Mouse (Mus musculus): ENCODE measurements around the gene Chic2.

DNA sequence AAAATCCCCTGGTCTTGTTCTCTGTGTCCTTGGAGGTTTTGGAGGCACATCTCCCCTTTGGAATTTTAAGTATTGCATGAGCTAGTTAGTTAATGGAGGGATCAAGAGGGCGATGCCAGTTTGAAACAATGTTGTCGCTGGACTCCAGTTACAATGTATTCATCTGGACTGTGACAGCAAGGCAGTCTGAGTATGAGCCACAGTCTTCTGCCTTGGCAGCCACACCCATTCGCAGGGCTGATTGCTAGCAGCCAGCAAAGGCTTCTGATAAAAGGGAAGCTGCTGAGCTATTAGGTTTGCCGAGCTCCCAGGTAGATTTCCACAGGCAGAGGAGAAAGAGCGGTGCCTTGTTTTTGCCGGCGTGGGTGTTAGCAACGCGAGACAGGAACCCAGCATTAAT lies 84.3 kb downstream of the Chic2 start:
- no peak for TF ChIP-seq CTCF (IDR thresholded peaks at IDR 0.05 in 2 of 3, conservative IDR thresholded peaks at IDR 0.05 in 1 of 3; ENCODE audit: control insufficient read depth in 1 of 3, insufficient read depth in 1 of 3, low read depth in 2 of 3, low read length in 3 of 3, poor library complexity in 1 of 3, severe bottlenecking in 1 of 3)
- TF ChIP-seq POLR2AphosphoS2 (IDR thresholded peaks at IDR 0.05; ENCODE audit: low read length), result no peak
- TF ChIP-seq POLR2A (IDR thresholded peaks at IDR 0.05; ENCODE audit: control insufficient read depth in 1 of 2, insufficient read depth in 1 of 2, low read depth in 1 of 2, low read length in 2 of 2, poor library complexity in 1 of 2), result no peak
- 0 out of 2 replicates have a peak, but pooled peaks have one; percentile 35 for TF ChIP-seq ZMIZ1 (IDR thresholded peaks at IDR 0.05; ENCODE audit: low read depth, low read length)
- TF ChIP-seq BHLHE40 (IDR thresholded peaks at IDR 0.05; ENCODE audit: borderline replicate concordance, low read depth, low read length), result no peak
- 0 out of 2 replicates have a peak, but pooled peaks have one; percentile 45 for TF ChIP-seq MAX (IDR thresholded peaks at IDR 0.05; ENCODE audit: low read length)
- peak; percentile 32; the same call in 1 of the 2 replicates for TF ChIP-seq MXI1 (IDR thresholded peaks at IDR 0.05; ENCODE audit: low read depth, low read length)
- TF ChIP-seq CHD2 (IDR thresholded peaks at IDR 0.05; ENCODE audit: low read length), result no peak
- no peak for TF ChIP-seq JUND (IDR thresholded peaks at IDR 0.05; ENCODE audit: low read depth, low read length)
- no peak for TF ChIP-seq USF1 (IDR thresholded peaks at IDR 0.05; ENCODE audit: low read depth, low read length)
- 0 out of 2 replicates have a peak, but pooled peaks have one; percentile 30 for TF ChIP-seq TCF12 (IDR thresholded peaks at IDR 0.05; ENCODE audit: low read depth, low read length)
- TF ChIP-seq MYB (IDR thresholded peaks at IDR 0.05; ENCODE audit: low read depth, low read length), result no peak
- no peak for TF ChIP-seq GATA1 (IDR thresholded peaks at IDR 0.05; ENCODE audit: low read depth, low read length)
- TF ChIP-seq ZKSCAN1 (IDR thresholded peaks at IDR 0.05; ENCODE audit: low read depth, low read length), result no peak

Data from MEL (cell line).